ENCODE assay signal across 10 mouse cellular contexts in the genomic region with DNA sequence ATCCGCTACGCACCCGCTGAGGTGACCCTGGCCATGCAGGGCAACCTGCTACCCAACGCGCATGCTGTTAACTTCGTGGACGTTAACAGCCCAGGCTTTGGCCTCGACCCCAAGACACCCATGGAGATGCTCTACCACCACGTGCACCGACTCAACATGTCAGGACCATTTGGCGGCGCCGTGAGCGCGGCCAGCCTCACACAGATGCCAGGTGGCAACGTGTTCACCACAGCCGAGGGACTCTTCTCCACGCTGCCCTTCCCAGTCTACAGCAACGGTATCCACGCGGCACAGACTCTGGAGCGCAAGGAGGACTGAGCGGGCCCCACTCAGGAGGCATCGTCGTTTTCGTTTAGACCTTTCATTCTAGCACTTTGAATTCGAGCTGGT.
A peak's percentile ranks its signal among the peaks of the same experiment; 100 is the strongest.
DNase-seq lines count a peak whose midpoint lies in the region; ATAC-seq and TF ChIP-seq lines count a peak whose summit lies in the region.
"Had no signal": no experiment of that assay in that cellular context is flagged by ENCODE, and none has a peak within 500 bp of the region (broad histone marks: within the 10 kb centered on the region; RNA-seq: fewer than 3 reads in every experiment).

No protein-coding gene starts in this region.

- H3K4me1 ChIP-seq in heart, embryonic 11.5 days (ENCODE audit: control insufficient read depth, insufficient read depth, low read length): 0 out of 2 replicates have a peak, but pooled peaks cover 3% of the 10 kb centered on the region
- H3K4me1 ChIP-seq in neural tube, embryonic 12.5 days: peaks cover 16% of the 10 kb centered on the region
- H3K4me1 ChIP-seq in limb, embryonic 11.5 days (ENCODE audit: control insufficient read depth, insufficient read depth, low read length): peaks cover 13% of the 10 kb centered on the region
- H3K4me1 ChIP-seq in stomach, postnatal 0 days (replicated peaks; ENCODE audit: control insufficient read depth, insufficient read depth): no peaks in the 10 kb centered on the region

- H3K36me3 ChIP-seq in heart, embryonic 11.5 days (ENCODE audit: control insufficient read depth, insufficient read depth, low read length): no peaks in the 10 kb centered on the region
- H3K36me3 ChIP-seq in neural tube, embryonic 12.5 days: peaks cover 9% of the 10 kb centered on the region; the same call in 1 of the 2 replicates
- H3K36me3 ChIP-seq in limb, embryonic 11.5 days (ENCODE audit: control insufficient read depth, insufficient read depth, low read length): no peaks in the 10 kb centered on the region
- H3K36me3 ChIP-seq in stomach, postnatal 0 days (ENCODE audit: control insufficient read depth, insufficient read depth, low read length): no peaks in the 10 kb centered on the region
- H3K36me3 ChIP-seq: limb, embryonic 15.5 days had no signal

- H3K9me3 ChIP-seq in heart, embryonic 11.5 days (replicated peaks; ENCODE audit: control insufficient read depth, low read length): no peaks in the 10 kb centered on the region
- H3K9me3 ChIP-seq in neural tube, embryonic 12.5 days: no peaks in the 10 kb centered on the region
- no peaks in the 10 kb centered on the region for H3K9me3 ChIP-seq in limb, embryonic 11.5 days (ENCODE audit: control insufficient read depth, low read length)
- H3K9me3 ChIP-seq in stomach, postnatal 0 days (ENCODE audit: control insufficient read depth, low read length): no peaks in the 10 kb centered on the region
- H3K9me3 ChIP-seq: limb, embryonic 15.5 days had no signal

- peak overlapping the region; percentile 64 for H3K4me2 ChIP-seq in heart, embryonic 11.5 days
- H3K4me2 ChIP-seq in neural tube, embryonic 12.5 days (replicated peaks): peak overlapping the region; percentile 60
- H3K4me2 ChIP-seq in limb, embryonic 11.5 days (ENCODE audit: low read depth, severe bottlenecking): peak overlapping the region; percentile 74; the same call in 1 of the 2 replicates
- H3K4me2 ChIP-seq in stomach, postnatal 0 days (replicated peaks; ENCODE audit: low read depth): peak overlapping the region; percentile 55

- 52% methylated on average over 27 of the region's 27 CpGs for WGBS in heart, embryonic 11.5 days (ENCODE audit: insufficient replicate concordance)
- 66% methylated on average over 27 of the region's 27 CpGs for WGBS in neural tube, embryonic 12.5 days
- 60% methylated on average over 27 of the region's 27 CpGs for WGBS in limb, embryonic 11.5 days
- WGBS in stomach, postnatal 0 days: 70% methylated on average over 27 of the region's 27 CpGs

- 0 out of 2 replicates have a peak, but pooled peaks have one; percentile 14 for ATAC-seq in heart, embryonic 11.5 days (replicated peaks; ENCODE audit: insufficient number of reproducible peaks, low FRiP score, low TSS enrichment)
- ATAC-seq in neural tube, embryonic 12.5 days (ENCODE audit: low FRiP score, low read depth): no peak
- ATAC-seq in limb, embryonic 11.5 days (ENCODE audit: insufficient number of reproducible peaks, low FRiP score, low TSS enrichment, low read depth): no peak
- no peak for ATAC-seq in stomach, postnatal 0 days (ENCODE audit: low FRiP score, low TSS enrichment)
- no peak for ATAC-seq in cerebellum, adult (ENCODE audit: insufficient number of reproducible peaks, low FRiP score, low TSS enrichment)

- no peak for DNase-seq in heart, adult 18-20 months
- DNase-seq in neural tube, embryonic 10.5 days (ENCODE audit: extremely low spot score, low spot score): no peak
- DNase-seq in limb, embryonic 11.5 days (ENCODE audit: low spot score): peak; percentile 47
- DNase-seq in stomach, postnatal 0 days (ENCODE audit: low spot score): no peak
- DNase-seq in embryo, embryonic 10.5 days (ENCODE audit: low spot score): no peak
- DNase-seq: B cell, adult 2 months had no signal

- no peak overlapping the region for H3K9ac ChIP-seq in heart, embryonic 11.5 days (ENCODE audit: low read depth, low read length)
- H3K9ac ChIP-seq in neural tube, embryonic 12.5 days: 0 out of 2 replicates have a peak overlapping the region, but pooled peaks have one; percentile 33
- H3K9ac ChIP-seq in limb, embryonic 11.5 days (ENCODE audit: low read length): no peak overlapping the region
- no peak overlapping the region for H3K9ac ChIP-seq in stomach, postnatal 0 days (ENCODE audit: low read length)
- H3K9ac ChIP-seq: limb, embryonic 15.5 days had no signal

- H3K4me3 ChIP-seq in heart, embryonic 11.5 days (ENCODE audit: low read depth, low read length): peak overlapping the region; percentile 32; the same call in 1 of the 2 replicates
- H3K4me3 ChIP-seq in neural tube, embryonic 12.5 days: no peak overlapping the region; the same call in 1 of the 2 replicates
- H3K4me3 ChIP-seq in limb, embryonic 11.5 days (ENCODE audit: low read depth, low read length): no peak overlapping the region
- H3K4me3 ChIP-seq in stomach, postnatal 0 days (ENCODE audit: low read depth, low read length): 0 out of 2 replicates have a peak overlapping the region, but pooled peaks have one; percentile 34

- no peak for TF ChIP-seq EP300 in stomach, postnatal 0 days (optimal IDR thresholded peaks at IDR 0.05)

- no peak overlapping the region for H3K27ac ChIP-seq in heart, embryonic 11.5 days (ENCODE audit: low read depth, low read length)
- no peak overlapping the region for H3K27ac ChIP-seq in neural tube, embryonic 12.5 days
- no peak overlapping the region for H3K27ac ChIP-seq in limb, embryonic 11.5 days (replicated peaks; ENCODE audit: low read depth, low read length)
- H3K27ac ChIP-seq in stomach, postnatal 0 days (replicated peaks): no peak overlapping the region
- H3K27ac ChIP-seq: limb, embryonic 15.5 days had no signal

- peaks cover 28% of the 10 kb centered on the region for H3K27me3 ChIP-seq in heart, embryonic 11.5 days (ENCODE audit: control insufficient read depth, insufficient read depth, low read length)
- H3K27me3 ChIP-seq in neural tube, embryonic 12.5 days (replicated peaks): peaks cover 29% of the 10 kb centered on the region
- H3K27me3 ChIP-seq in limb, embryonic 11.5 days (ENCODE audit: control insufficient read depth, insufficient read depth, low read length): peaks cover 26% of the 10 kb centered on the region
- peaks cover 12% of the 10 kb centered on the region; the same call in 1 of the 2 replicates for H3K27me3 ChIP-seq in stomach, postnatal 0 days (ENCODE audit: control insufficient read depth, insufficient read depth, low read length)

- TF ChIP-seq CTCF in stomach, postnatal 0 days (IDR thresholded peaks at IDR 0.05; ENCODE audit: low read depth): no peak

Comparison
In these comparisons a context has a peak if more than half of its experiments do, and no peak if none do; other contexts are left out.
1. H3K4me3 ChIP-seq: peak in heart, embryonic 11.5 days (single experiment) and stomach, postnatal 0 days (single experiment); none in neural tube, embryonic 12.5 days (single experiment) and limb, embryonic 11.5 days (single experiment).
2. Peak in every context shown above with its lines, with median percentiles within 50 percentile points of each other: H3K4me2 ChIP-seq.